Mouse (Mus musculus): ENCODE results near the gene Dock8.
A peak's percentile ranks its signal among the peaks of the same experiment; 100 is the strongest.

Dock8 gene

DNA sequence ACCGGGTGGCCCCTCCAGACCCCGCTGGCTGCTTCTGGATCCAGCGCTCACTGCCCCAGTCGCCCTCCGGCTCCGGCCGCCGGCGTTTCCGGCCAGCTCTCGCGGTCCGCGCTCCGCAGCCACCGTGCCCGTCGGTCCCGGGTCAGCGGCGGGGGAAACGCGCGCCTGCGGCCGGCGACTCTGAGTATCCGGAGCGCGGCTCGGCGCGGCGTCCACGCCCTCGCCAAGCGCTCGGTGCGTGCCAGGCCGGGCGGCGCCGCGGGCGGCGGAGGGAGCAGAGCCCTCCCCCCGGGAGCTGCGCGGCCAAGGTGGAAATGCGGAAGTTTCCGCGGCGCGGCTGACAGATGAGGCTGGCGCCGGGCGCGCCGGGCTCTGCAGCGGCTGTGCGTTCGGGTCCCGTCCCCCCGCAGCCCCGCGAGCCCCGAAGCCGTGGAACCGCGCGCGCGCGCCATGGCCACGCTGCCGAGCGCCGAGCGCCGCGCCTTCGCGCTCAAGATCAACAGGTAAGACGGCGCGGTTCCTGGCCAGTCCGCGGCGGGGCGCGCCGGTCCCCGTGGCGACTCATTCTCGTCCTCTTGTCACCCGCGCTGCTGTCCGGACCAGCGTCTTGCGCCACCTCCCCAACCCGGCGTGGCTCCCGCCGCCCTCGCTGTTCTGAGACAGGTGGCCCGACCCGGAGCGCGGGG lies at the start of gene Dock8:
Gene Dock8, plus strand, starts transcription at position 334 of the 686 bp plus-strand sequence.
- DNase-seq (ENCODE audit: low spot score), result peak; percentile 62

DNA sequence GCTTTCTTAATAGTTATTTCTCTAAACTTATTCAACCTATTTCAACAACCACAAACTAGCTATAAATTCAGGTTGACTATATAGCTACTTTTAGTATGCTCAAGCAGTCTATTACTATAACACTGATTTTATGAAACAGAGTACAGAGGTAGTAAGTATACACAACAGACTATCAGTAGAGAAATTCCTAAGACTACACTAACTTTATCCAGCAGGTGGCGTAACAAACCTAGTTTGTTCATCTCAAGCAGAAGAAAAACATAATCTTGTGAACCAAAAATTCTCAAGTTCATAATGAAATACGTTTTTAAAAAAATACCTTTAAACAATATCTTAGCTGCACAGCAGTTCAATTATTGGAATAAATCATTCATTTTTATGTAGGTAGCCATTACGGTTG lies 40.8 kb upstream of the Dock8 start:
- peak; percentile 80 for DNase-seq (ENCODE audit: low spot score)

DNA sequence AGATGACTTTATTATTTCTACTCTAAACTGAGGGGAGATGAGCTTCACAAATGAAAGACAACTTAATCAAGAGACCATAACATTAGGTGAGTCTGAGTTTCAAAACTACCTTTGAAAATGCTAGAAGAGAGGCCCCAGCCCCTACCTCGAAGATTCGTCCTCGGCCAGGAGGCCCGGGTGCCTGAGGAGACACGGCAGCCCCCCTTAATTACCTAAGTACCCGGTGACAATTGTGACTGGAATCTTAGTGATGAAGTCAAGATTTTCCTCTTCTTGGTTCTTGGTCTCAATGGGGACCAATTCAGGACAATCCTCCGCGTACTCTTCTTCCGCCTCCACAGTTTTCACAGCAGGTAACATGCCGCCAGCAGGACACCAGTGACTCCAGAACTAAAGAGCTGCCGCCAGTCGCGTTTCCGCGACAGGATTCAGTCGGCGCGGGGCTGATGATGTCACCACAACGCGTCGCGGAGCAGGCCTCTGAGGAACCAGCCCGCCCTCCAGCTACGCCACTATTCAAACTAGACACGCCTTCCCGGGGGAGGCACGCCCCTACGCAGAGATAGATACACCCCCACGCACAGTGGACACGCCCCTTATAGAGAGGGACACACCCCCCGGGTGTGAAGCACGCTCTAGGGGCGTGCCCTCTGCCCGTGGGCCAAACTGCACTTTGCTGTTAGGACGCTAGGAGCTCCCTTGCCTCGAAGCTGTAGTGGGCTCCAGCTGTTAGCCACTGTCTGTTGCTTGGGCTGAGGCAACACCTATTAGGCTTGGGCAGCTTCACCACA lies 38.0 kb upstream of the Dock8 start, which contains the start of gene Cbwd1:
Gene Cbwd1, minus strand, starts transcription at position 439 of the 791 bp plus-strand sequence.
- DNase-seq (ENCODE audit: low spot score), result peak; percentile 100

DNA sequence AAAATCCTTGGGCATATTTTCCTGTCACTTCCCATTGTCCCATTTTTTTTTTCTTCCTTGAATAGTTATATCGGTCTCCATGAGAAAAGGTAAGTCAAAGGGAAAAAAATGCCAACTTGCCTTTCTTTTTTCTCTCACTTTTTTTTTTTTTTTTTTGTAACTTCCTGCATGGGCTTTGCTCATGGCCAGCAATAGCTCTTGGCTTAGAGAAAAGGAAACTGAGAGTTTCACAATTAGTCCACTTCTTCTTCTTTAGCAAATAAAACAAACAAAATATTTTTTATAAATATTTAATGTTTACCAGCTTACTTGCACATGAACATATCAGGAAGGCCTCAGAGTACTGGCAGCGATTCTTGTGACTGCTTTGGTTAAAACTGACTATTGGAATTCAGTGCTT lies 33.1 kb upstream of the Dock8 start:
- DNase-seq (ENCODE audit: low spot score), result no peak

- DNase-seq (ENCODE audit: low spot score), result no peak
Measured at GRCm38 (mm10) chr19:24966941-24967340, 32.4 kb upstream of the Dock8 start.

- no peak for DNase-seq (ENCODE audit: low spot score)
Measured at GRCm38 (mm10) chr19:24971307-24971706, 28.0 kb upstream of the Dock8 start.

DNA sequence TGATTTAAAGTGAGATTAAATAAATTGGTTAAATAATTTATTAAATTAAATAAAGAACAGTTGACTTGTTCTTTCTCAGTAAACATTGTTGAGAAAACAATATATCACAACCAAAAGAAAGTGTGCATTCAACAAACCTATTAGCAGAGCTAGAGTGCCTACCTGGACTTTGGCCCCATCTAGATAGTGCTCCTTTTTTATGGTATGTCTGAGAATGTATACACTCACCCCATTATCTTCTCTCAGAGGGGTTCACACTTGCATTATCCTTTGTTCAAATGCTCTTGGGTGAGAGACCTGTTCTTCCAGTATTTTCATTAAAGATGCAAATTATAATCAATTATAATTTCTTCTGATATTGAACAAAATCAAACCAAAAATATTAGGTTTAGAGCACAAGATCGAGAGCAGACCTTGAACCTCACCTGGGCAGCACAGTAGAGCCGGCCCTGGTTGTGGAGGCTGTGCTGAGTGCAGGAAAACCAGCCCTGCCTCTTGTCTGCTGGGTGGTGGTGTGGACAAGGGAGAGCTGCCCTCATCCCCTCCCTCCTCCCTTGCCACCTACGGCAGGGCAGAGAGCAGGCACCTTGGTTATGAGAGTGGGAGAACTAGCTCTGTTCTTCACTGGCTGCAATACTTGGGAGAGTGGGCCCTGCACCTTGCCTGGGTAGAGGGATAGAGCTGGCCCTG lies 26.5 kb upstream of the Dock8 start:
- no peak for DNase-seq (ENCODE audit: low spot score)

DNA sequence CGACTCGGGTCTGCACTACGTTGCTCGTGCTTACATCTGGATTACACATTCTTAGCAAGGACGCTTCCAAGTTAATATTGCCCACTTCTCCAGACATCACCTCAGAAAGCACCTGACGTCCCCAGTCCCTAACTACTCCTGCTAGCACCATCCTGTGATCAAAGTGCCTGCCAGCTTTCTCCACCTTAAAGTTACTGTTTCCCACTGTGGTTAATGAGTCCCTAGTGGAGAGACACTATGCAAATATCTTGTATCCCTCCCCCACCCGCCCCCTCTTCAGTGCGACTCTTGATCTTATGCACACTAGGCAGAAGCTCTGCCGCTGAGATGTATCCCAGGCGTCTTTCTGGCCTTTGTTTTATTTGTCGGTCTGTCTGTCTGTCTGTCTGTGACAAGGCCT lies 21.3 kb upstream of the Dock8 start:
- no peak for DNase-seq (ENCODE audit: low spot score)

- no peak for DNase-seq (ENCODE audit: low spot score)
Measured at GRCm38 (mm10) chr19:24978852-24979842, 20.2 kb upstream of the Dock8 start.

DNA sequence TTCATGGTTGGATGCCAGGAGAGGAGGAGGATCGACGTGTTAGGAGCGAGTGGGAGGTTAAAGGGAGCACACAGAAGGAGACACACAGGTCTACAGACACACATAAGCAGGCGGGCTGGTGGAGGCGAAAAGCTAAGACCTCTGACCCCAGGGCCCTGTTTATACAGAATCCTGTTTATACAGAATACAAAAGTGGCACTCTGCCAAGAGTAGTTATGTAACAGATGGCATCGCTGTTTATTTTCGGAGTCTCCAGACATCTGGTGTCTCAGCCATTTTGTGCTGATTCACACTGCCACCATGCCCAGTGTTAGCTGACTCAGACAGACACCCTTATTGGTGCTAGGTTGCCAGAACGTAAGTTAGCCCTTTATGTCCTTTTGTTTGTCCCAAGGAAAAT lies 18.0 kb upstream of the Dock8 start:
- DNase-seq (ENCODE audit: low spot score), result no peak

GRCm38 (mm10) chr19:24983050-24983449 lies 16.3 kb upstream of the Dock8 start:
- no peak for DNase-seq (ENCODE audit: low spot score)

GRCm38 (mm10) chr19:24983857-24984498 lies 15.4 kb upstream of the Dock8 start:
- no peak for DNase-seq (ENCODE audit: low spot score)

DNA sequence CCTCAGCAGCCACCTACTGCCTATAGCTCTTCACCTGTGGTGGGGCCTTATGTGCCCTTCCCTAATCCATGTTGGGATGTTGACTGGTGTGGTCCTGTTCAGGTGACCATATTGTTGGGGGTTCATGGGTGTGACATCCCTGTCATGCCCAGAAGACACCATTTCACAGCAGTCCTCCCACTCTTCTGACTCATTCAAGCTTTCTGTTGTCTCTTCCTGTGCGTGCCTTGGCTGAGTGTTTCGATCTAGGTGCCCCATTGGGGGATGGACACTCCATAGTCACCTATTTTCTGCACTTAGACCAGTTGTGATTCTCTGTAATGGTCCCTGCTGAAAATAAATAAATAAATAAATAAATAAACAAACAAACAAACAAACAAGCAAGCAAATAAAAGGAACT lies 14.3 kb upstream of the Dock8 start:
- DNase-seq (ENCODE audit: low spot score), result no peak

DNA sequence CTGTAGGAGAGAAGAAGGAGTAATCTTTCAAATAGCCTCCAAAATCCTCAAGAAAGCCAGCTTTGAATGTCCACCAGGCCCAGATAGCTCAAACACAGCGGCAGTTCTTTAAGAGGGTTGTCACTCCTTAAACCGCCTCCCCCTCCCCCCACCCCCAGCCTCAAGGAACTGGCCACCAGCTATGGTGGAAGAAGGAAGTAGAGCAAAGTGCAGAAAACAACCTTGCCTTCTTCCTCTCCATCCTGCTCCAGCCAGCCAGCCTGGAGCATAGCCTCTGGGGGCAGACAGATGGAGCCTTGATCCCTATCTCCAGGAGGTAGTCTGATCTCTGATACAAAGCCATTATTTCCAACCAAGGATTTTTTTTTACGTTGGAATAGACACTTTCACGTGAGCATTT lies 12.0 kb upstream of the Dock8 start:
- no peak for DNase-seq (ENCODE audit: low spot score)

DNA sequence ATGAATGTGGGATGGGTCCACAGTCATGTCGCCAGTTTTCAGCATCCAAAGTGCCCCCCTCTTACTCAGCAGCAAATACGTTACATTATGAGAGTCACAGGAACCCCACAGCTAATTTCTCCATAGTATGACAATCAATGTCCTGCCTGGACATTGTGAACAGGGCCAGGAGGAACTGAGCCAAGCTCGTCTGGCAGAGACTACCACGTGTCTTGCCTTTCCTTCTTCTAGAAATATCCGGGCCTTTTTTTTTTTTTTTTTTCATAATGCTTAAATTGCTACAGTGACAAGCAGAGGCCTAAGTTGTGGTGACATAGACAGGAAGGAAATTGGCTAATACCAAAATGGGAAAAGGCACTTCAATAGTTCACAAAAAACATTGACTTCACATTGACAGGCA lies 10.5 kb upstream of the Dock8 start:
- no peak for DNase-seq (ENCODE audit: low spot score)

DNA sequence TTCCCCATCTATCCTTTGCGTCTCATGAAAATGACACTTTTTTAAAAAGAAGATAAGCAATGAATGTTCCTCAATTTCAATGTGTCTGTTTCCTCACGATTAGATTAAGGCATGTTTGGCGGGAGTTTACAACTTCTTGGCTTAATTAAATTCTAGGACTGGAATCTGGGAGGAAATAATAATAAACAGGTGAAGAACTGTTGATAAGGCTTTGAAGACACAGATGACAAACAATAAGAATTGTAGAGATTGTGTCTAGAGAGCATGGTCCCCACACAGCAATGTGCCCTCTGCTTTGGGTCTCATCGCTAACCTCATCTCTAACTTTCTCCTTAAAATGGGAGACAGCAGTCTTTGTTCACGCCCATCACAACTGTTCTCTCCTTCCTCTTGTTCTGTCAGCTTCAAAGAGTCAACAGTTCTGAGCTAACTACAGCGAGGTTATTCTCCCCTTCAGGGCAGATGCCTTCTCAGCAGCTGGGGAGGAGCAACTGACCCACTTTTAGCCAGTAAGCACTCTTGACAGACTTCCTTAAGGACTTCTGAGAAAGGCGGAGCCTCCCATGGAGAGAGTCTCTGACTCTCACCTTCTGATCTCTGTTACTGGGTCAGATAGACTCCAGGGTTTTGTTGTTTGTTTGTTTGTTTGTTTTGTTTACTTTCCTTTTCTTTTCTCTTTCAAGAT lies 9.1 kb upstream of the Dock8 start:
- no peak for DNase-seq (ENCODE audit: low spot score)

DNA sequence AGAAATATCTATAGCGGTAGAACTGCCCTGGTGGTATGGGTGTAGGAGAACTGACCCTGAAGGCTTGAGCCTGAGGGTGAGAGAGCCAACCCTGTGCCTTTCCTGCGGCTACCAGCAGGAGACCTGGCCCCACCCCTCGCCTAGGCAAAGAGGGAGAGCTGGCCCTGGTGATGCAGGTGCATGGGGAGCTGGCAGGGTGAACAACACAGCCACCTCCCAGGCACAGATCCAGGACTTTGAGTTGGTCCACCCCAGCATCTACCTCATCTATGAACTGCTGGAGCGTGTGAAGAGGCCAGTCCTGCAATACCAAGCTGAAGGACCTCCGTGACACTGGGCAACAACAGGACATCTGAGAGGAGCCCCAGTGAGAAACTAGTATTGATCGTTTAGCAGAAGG lies 5.8 kb upstream of the Dock8 start:
- DNase-seq (ENCODE audit: low spot score), result no peak

DNA sequence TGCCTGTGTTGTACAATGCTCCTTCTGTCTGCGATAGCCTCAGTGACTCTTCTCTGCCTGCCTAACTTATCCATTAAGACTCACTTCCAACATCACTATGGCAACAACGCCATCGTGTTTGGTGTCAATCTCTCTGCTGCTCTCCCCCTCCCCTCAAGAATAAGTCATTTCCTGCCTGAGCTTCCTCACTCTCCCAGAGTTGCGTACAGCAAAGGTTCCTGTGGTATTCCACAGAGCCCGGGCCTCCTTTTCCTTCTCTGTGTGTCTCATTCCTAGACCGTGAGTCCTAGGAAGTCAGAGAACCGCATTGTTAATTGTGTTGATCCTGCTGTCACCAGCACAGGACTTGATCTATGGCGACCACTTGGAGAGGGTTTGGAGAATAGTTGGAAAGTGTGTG lies 4.4 kb upstream of the Dock8 start:
- DNase-seq (ENCODE audit: low spot score), result peak; percentile 64

GRCm38 (mm10) chr19:24996815-24997704 lies 2.3 kb upstream of the Dock8 start:
- DNase-seq (ENCODE audit: low spot score), result no peak

DNA sequence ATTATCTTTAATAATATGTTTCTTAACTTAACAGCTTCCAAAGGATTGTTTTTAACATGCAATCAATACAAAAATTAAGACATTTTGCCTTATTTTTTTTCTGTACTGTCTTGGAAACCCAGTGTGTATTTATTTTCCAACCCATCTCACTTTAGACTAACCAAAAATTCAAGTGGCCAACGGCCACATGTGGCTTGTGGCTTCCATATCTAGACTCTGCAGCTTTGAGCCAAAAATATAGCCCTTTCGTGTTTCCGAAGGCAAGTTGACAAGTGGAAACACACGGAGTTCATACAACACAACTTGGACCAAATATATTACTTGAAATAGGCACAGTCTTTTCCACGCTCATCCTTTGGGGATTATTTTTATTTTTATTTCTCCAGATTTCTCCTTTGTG lies 773 bp upstream of the Dock8 start:
- no peak for DNase-seq (ENCODE audit: low spot score)

Data from embryo, embryonic 10 days (tissue).